Mouse (Mus musculus) hindbrain, embryonic 14.5 days (tissue): ENCODE results near the gene Gpr149. TPM values are rescaled to one million over a fixed set of nuclear protein-coding genes. Genes with fewer than 3 reads are reported as not detected.

Experiments
- ATAC-seq: fragments of 200-750 bp; cut with Nextera tagmentation; 2 replicates; pipeline ENCODE4 v1.8.0; 2017; ENCODE audit warnings: moderate number of reproducible peaks, mild to moderate bottlenecking, moderate TSS enrichment, moderate library complexity; ENCODE audit not compliant: low FRiP score
- DNase-seq: peaks from one replicate; pipeline ENCODE4 v3.0.0-alpha.2; 2015; ENCODE audit warnings: low spot score
- H3K27ac ChIP-seq: fragments of 300-500 bp; sonication (generic); 2 replicates; pipeline ENCODE4 v1.5.1; 2014; ENCODE audit warnings: mild to moderate bottlenecking, moderate library complexity
- H3K27me3 ChIP-seq: fragments of 300-500 bp; sonication (generic); 2 replicates; pipeline ENCODE4 v1.6.1; 2014; ENCODE audit warnings: mild to moderate bottlenecking, low read length, mixed read lengths; ENCODE audit not compliant: control insufficient read depth, insufficient read depth
- H3K36me3 ChIP-seq: fragments of 300-500 bp; sonication (generic); replicated peaks from 2 replicates; pipeline ENCODE4 v1.6.1; 2014; ENCODE audit not compliant: control insufficient read depth, insufficient read depth
- H3K4me1 ChIP-seq: fragments of 300-500 bp; sonication (generic); replicated peaks from 2 replicates; pipeline ENCODE4 v1.6.1; 2014; ENCODE audit warnings: antibody characterized with exemption, low read length, mixed read lengths; ENCODE audit not compliant: control insufficient read depth, insufficient read depth
- H3K4me2 ChIP-seq: fragments of 300-500 bp; sonication (generic); replicated peaks from 2 replicates; pipeline ENCODE4 v1.6.1; 2014; ENCODE audit warnings: mild to moderate bottlenecking, moderate library complexity
- H3K4me3 ChIP-seq: fragments of 300-500 bp; sonication (generic); replicated peaks from 2 replicates; pipeline ENCODE4 v1.5.1; 2014; ENCODE audit warnings: mild to moderate bottlenecking, low read length
- H3K9ac ChIP-seq: fragments of 300-500 bp; sonication (generic); 2 replicates; pipeline ENCODE4 v1.6.1; 2014
- H3K9me3 ChIP-seq: fragments of 300-500 bp; sonication (generic); 2 replicates; pipeline ENCODE4 v1.6.1; 2016; ENCODE audit warnings: low read length; ENCODE audit not compliant: control insufficient read depth
- WGBS: fragments of 180-500 bp; shearing (Covaris S2); extraction: QIAGEN DNeasy Blood & Tissue Kit; methylation state at CpG from one replicate; pipeline ENCODE4 v1.1.7; 2014; 5-methylcytosine and 5-hydroxymethylcytosine counted together
- polyA plus RNA-seq: library from polyadenylated mRNA; unstranded; fragments of >200 nt; fragmentation: Nextera tagmentation; extraction: Ambion mirVana; gene quantifications from 2 replicates; pipeline ENCODE4 v1.2.1, GENCODE M21; 2014

The Gpr149 gene
- polyA plus RNA-seq, 1 experiment from 2014 or later: 2.9 TPM

DNA sequence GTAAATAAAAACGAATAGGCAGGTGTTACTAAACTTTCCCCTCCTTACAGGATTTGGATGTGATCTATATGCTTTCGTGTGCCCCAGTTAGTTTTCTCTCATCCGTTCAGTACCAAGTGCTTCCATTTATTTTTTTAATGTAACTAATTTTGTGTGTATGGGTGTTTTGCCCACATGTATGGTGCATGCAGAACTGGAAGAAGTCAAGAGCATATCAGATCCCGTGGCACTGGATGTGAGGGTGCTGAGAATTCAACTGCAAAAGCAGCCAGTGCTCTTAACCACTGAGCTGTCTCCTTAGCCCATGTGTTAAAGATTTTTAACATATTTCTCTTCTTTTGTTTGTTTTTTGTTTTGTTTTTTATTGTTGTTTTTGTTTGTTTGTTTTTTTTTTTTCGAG lies 77.3 kb downstream of the Gpr149 start:
- H3K4me2 ChIP-seq: no peak overlapping the region
- no peak for DNase-seq
- ATAC-seq: no peak

DNA sequence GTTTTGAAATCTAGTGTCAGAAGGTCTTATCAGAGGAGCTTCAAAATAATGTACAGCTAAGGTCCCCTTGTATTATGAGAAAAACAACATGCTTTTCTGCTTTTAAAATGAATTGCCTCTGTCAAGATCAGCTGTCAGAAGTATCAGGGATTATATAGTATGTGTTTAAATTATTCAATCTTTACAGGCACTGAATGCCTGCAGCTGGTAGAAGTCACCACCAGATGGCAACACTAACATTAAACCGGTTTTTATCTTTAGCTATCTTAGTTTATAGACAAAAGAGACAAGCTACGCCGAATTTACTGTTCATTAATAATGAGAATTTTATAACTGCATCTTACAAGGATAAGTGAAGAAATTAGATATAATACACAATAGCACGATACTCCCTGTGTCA lies 77.8 kb downstream of the Gpr149 start:
- peak; percentile 48; the same call in 1 of the 2 replicates for ATAC-seq
- Histone ChIP-seq H3K27ac (no peak overlapping the region), H3K4me1 (no peaks in the 10 kb centered on the region), H3K4me2 (no peak overlapping the region), H3K27me3 (no peaks in the 10 kb centered on the region), H3K9me3 (no peaks in the 10 kb centered on the region), H3K4me3 (no peak overlapping the region), H3K9ac (no peak overlapping the region), H3K36me3 (no peaks in the 10 kb centered on the region)
- peak; percentile 67 for DNase-seq
- WGBS: 34% methylated on average over 4 of the region's 4 CpGs

More for the DNA sequence above, 77.3 kb downstream of the Gpr149 start:
- 78% methylated on average over 5 of the region's 5 CpGs for WGBS
- Histone ChIP-seq H3K36me3 (no peaks in the 10 kb centered on the region), H3K9ac (no peak overlapping the region), H3K4me3 (no peak overlapping the region), H3K9me3 (no peaks in the 10 kb centered on the region), H3K27ac (no peak overlapping the region), H3K27me3 (no peaks in the 10 kb centered on the region), H3K4me1 (no peaks in the 10 kb centered on the region)

DNA sequence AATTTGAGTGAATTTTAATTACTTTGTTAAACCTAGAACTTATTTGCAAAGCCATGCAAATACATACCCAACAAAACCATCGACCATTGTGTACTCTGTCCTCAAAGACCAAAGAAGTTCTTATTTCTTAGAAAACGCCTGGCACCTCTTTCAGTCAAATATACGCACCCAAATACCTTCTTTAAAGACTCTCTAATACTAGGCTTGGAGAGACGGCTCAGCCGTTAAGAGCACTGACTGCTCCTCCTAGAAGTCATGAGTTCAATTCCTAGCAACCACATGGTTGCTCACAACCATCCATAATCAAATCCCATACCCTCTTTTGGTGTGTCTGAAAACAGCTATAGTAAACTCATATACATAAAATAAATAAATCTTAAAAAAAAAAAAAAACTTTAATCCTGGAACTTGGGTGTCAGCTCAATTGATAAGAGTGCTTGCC lies 97.7 kb downstream of the Gpr149 start:
- Histone ChIP-seq H3K4me2 (peak overlapping the region; percentile 45), H3K9me3 (no peaks in the 10 kb centered on the region), H3K4me1 (peaks cover 17% of the 10 kb centered on the region), H3K27ac (no peak overlapping the region), H3K9ac (no peak overlapping the region), H3K36me3 (no peaks in the 10 kb centered on the region), H3K4me3 (peak overlapping the region; percentile 80), H3K27me3 (no peaks in the 10 kb centered on the region)
- DNase-seq: no peak
- no peak for ATAC-seq
- WGBS: 44% methylated on average over 5 of the region's 5 CpGs

DNA sequence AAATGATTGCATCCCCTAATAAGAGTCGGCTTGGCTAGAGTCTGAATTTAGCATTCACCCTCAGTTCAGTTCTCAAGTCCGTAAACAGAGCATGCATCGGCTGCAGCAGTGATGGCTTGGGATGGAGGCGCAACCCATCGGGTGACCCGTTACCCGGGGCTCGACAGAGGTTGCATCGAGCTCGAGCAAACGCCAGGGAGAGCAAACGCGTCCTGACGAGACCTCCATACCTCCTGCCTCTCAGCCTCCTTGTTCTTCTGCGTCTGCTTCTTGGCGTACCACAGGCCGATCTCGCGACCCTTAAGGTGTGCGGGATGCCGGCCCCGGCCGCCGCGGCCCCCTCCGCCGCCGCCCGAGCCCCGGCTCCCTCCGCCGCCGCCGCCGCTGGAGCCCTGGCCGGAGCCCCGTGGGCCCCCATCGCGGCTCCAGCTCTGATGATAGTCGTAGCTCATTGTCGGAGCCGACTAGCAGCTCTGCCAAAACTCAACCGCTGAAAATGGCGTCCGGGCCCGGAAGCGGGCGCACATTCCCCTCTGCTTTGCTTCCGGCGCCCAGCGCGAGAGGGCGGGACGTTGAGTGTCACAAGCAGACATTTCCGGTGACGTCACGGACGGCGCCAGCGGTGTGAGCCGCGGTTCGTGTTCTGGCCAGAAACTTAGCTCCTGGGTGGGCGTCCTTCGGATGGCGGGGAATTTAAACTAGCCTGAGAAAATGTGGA lies 98.3 kb downstream of the Gpr149 start, which contains the start of gene Dhx36:
Gene Dhx36, minus strand, starts transcription at position 517 of the 718 bp plus-strand sequence.
- Histone ChIP-seq H3K36me3 (peaks cover 6% of the 10 kb centered on the region), H3K4me3 (peak within 1 kb of the TSS; percentile 80), H3K9me3 (no peaks in the 10 kb centered on the region), H3K4me1 (peaks cover 17% of the 10 kb centered on the region), H3K27me3 (no peaks in the 10 kb centered on the region), H3K4me2 (peak within 1 kb of the TSS; percentile 92), H3K27ac (peak within 1 kb of the TSS; percentile 95), H3K9ac (peak within 1 kb of the TSS; percentile 88)
- WGBS: under 1% methylated on average over 66 of the region's 66 CpGs
- peak; percentile 100 for DNase-seq
- ATAC-seq: peak; percentile 99

DNA sequence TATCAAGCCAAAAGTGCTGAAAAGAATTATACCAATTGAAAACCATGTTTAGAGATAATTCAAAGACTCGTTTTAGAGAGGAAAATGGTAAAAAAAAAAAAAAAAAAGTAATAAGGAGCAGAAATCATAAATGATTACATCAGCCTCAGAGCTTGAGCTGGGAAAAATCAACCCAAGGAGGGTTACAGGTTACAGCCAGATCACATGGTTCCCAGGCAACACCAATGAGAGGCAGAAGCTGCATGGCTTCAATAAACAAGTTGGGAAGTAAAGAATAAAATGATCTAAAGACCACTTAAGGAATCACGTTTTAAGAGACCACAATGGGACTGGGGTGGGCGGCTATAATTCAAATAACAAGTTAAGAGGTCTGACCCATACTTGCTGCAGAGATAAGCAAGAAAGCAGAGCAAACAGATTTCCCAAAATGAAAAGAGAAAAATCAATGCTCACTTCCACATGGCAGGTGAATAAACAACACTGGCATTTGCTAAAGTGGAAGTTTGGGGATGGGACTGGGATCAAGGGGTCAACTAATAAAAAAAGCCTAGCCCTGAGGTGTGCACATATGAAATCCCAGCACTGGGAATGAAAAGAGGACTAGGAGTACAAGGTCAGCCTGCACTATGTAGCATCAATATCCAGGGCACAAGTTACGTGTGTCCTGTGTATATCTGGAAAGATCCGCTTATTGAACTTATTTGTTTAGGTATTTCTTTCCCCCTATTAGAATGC lies 99.6 kb downstream of the Gpr149 start:
- no peak for ATAC-seq
- Histone ChIP-seq H3K4me2 (peak overlapping the region; percentile 92), H3K4me1 (peaks cover 17% of the 10 kb centered on the region), H3K9me3 (no peaks in the 10 kb centered on the region), H3K4me3 (peak overlapping the region; percentile 80), H3K27ac (no peak overlapping the region), H3K27me3 (no peaks in the 10 kb centered on the region), H3K36me3 (peaks cover 19% of the 10 kb centered on the region), H3K9ac (peak overlapping the region; percentile 88)
- WGBS: 80% methylated on average over 5 of the region's 5 CpGs
- no peak for DNase-seq

DNA sequence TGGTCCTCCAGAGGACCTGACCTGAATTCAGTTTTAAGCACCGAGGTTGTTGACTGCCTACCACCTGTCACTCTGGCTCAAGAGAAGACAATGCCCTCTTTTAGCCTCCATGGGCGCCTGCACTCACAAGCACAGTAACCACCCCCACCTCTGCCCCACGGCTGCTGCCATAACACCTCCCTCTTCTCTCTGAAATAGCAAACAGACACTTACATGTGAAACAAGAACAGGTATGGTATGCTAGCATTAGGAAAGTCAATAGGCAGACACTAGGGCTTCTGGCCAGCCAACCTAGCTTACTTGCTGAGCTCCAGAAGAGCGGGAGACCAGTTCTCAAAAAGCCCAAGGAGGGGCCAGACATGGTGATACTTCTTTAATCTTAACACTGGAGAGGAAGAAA lies 105.6 kb downstream of the Gpr149 start:
- Histone ChIP-seq H3K4me1 (no peaks in the 10 kb centered on the region), H3K9ac (no peak overlapping the region), H3K9me3 (no peaks in the 10 kb centered on the region), H3K27ac (no peak overlapping the region), H3K4me3 (no peak overlapping the region), H3K4me2 (no peak overlapping the region), H3K27me3 (no peaks in the 10 kb centered on the region), H3K36me3 (peaks cover 59% of the 10 kb centered on the region)
- 76% methylated on average over 4 of the region's 4 CpGs for WGBS
- DNase-seq: no peak
- ATAC-seq: no peak

DNA sequence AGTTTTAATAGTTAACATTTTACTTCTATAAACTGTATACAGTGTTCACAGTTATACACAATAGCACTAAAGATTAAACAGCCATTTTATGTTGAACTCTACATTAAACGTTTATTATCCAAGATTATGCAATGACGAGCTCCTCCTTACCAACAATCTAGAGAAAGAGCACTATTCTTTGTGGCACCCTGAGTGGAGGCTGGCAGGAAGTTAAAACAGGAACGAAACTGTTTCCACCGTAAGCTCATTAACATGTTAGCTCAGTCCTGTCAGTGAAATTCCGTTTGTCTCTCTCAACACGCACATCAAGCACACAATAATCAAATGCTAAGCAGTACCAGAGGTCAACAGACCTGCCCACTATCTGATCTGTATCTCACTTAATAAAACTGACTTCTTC lies 112.4 kb downstream of the Gpr149 start:
- H3K9ac ChIP-seq: no peak overlapping the region
- H3K4me3 ChIP-seq: no peak overlapping the region
- H3K27me3 ChIP-seq: no peaks in the 10 kb centered on the region
- H3K4me2 ChIP-seq: no peak overlapping the region
- H3K4me1 ChIP-seq: no peaks in the 10 kb centered on the region
- 88% methylated on average over 6 of the region's 6 CpGs for whole genome bisulfite sequencing
- H3K36me3 ChIP-seq: peaks cover 80% of the 10 kb centered on the region
- DNase-seq: no peak
- no peak overlapping the region for H3K27ac ChIP-seq
- no peaks in the 10 kb centered on the region for H3K9me3 ChIP-seq
- ATAC-seq: no peak

DNA sequence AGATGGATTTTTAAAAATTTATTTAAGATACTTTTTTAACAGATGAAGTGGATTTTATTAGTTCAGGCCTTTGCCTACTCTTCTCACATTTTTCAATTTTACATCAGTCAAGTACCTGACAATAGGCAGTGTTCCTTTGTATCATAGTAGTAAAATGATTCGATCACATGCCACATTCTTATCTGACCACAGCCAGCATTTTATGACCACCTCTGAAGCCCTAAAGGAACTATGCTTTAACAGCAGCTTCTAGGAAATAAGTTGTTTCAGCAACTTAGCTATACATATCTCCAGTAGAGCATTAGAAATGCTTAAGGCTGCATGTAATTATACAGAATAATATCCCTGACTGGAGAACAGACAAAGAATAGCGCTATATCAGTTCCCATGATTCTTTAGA lies 120.6 kb downstream of the Gpr149 start:
- Histone ChIP-seq H3K27me3 (no peaks in the 10 kb centered on the region), H3K9me3 (no peaks in the 10 kb centered on the region), H3K4me3 (no peak overlapping the region), H3K9ac (no peak overlapping the region), H3K36me3 (peaks cover 71% of the 10 kb centered on the region), H3K4me1 (no peaks in the 10 kb centered on the region), H3K27ac (no peak overlapping the region), H3K4me2 (no peak overlapping the region)
- WGBS: 98% methylated on average over 2 of the region's 2 CpGs
- DNase-seq: no peak
- ATAC-seq: no peak
